Mouse (Mus musculus) right cerebral cortex, adult 18-20 months (tissue): Measurements from ENCODE around the gene Hectd2.

Experiments
- DNase-seq: peaks from one replicate; pipeline ENCODE4 v3.0.0; 2022; ENCODE audit warnings: mixed read lengths

Gene Hectd2

GRCm38 (mm10) chr19:36564396-36564795, 10.0 kb downstream of the Hectd2 start:
- DNase-seq = peak; percentile 59

DNA sequence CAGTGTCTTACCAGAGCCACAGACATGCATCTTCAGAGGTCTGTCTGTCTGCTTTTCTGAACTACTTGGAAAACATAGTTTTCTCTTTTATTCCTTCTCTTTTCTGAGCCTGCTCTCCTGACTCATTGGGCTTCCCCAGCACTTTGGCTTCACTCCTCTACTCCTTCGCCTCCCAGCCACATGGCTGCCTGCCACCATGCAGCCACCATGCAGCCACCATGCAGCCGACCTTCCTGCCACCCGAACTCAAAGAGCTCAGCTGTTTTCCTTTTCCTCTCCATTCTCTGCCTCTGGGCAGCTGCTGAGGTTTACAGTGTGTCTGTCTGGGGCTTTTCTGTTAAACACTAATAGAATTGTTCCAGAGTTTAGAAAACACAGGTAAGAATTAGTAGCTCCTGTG, 19.5 kb downstream of the Hectd2 start:
- no peak for DNase-seq

- peak; percentile 34 for DNase-seq
These were observed 20.7 kb downstream of the Hectd2 start for GRCm38 (mm10) chr19:36575159-36575558.

- no peak for DNase-seq
These were observed 26.4 kb downstream of the Hectd2 start for GRCm38 (mm10) chr19:36580874-36581273.

DNA sequence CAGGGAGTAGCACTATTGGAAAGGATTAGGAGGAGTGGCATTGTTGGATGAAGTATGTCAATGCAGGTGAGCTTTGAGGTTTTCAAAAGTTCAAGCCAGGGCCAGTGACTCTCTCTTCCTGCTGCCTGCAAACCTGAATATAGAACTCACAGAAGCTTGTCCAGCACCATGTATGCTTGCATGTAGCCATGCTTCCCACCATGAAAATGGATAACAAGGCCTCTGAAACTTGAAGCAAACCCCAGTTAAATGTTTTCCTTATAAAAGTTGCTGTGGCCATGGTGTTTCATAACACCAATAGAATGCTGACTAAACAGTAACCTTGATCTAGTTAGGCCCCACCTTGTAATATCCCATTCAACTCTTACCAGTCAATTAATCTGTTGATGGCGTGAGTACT, 27.7 kb downstream of the Hectd2 start:
- DNase-seq = no peak

DNA sequence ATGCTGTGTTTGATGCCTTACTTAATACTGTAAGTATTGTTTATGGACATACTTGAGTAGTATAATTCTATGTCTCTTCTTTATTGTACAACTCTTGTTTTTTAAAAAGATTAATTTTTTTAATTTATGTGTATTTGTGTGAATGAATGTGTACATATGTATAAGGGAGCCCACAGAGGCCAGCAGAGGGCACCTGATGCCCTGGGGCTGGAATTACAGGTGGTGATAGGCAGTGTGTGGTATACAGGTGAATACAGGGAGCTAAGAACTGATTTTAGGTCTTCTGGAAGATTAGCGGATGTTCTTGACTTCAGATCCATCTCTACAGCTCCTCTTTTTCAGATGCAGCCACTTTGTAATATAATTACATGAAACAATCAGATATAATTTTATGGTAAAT, 31.1 kb downstream of the Hectd2 start:
- DNase-seq = no peak

DNA sequence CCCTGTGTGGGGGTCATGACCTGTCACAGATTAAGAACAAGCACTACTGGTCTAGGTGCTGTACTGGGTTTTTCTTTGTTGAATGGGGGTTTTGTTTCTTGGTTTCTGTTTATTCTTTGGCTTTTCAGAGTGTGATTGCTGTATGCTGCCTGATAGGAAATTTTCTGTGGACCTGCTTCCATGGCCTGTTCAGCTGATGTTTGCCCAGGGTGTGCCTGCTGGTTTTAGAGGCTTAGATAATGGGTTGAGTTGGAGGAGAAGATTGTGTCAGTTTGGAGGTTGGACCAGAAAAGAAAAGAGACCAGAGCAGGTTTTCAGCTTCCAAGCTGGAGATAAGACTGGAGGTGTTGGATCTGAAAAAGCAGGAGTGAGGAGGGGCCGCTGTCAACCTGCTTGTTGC, 40.0 kb downstream of the Hectd2 start:
- DNase-seq = no peak

DNA sequence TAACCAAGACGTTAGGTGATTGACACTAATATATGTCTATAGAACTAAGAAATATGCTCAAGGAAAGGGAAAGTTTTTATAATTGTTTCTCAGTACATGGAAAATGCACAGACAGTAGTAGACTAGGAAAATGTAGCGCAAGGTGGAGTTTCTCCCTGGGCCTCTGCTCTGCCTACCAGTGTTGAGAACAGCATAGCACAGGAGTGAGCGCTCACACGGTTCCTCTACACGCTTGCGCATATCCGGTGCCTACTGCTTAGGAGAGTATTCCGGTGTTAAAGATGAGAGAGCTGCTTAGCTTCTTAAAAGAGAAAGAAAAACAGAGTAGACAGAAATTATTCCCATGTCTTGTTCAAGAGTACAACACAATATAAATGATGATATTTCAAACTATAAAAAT, 47.4 kb downstream of the Hectd2 start:
- no peak for DNase-seq

- DNase-seq = no peak
These were observed 48.3 kb downstream of the Hectd2 start for GRCm38 (mm10) chr19:36602535-36603312.

GRCm38 (mm10) chr19:36606270-36606669, 51.8 kb downstream of the Hectd2 start:
- DNase-seq = no peak

DNA sequence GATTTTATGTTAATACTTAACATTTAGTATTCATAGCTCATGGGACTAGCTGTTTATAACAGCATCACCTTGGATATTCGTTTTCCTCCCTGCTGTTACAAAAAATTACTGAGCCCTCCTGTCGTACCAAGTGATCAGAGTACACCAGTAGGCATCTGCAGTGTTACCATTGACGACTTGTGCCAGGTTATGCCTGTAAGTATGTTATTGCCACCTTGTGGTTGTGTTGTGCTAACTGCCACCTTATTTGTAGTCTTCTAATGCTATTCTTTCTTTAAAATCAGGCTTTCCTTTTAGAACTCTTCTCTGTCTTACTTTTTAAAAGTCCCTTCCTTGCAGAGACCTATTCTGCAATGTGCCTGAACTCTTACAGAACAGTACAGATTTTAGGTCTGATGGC, 54.8 kb downstream of the Hectd2 start:
- peak; percentile 7 for DNase-seq

GRCm38 (mm10) chr19:36610309-36610708, 55.9 kb downstream of the Hectd2 start:
- DNase-seq = no peak

- no peak for DNase-seq
These were observed 71.5 kb downstream of the Hectd2 start for GRCm38 (mm10) chr19:36625906-36626305.

- no peak for DNase-seq
These were observed 72.4 kb downstream of the Hectd2 start for GRCm38 (mm10) chr19:36626881-36627280.

DNA sequence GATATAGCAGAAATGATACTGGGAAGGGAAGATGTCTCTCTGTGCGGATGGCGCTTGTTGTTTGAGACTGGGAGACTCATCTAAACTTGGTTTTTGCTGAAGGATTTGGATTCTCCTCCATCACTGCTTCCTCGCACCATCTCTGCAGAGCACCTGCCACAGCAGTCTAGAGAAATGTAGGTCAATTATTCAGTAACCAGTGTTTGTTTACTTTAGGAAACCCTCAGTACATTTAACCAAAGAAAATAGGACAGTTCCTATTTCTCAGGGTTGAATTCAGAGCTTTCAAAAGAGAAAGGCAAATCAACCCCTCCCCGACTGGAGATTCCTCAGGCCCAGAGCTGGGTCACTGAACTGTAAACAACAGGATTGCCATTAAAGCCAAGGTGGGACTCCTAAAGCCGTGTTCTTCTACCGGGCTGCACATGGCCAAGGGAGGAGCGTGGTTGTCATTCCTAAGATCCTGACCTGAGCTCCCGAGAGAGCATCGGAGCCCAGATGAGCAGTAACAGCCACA, 75.0 kb downstream of the Hectd2 start:
- DNase-seq = no peak

DNA sequence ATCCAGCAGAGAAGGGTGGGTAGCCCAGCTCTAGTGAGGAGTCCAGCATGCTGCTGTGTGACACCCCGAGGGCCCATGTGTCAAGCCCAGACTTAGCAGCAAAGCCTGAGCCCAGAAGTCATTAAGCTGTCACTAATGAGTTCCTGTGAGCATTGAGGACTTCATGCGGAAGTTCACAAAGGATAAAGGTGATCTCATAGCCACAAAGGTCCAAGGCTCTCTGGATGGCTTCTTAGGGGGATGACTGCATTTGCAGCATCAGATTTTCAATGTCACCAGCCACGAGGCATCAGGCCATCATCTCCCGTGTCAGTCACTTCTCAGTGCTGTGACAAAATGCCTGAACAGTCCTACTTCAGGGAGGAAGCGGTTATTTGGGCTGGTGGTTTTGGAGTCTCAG, 75.9 kb downstream of the Hectd2 start:
- DNase-seq = no peak

GRCm38 (mm10) chr19:36634771-36635170, 80.3 kb downstream of the Hectd2 start:
- DNase-seq = no peak

DNA sequence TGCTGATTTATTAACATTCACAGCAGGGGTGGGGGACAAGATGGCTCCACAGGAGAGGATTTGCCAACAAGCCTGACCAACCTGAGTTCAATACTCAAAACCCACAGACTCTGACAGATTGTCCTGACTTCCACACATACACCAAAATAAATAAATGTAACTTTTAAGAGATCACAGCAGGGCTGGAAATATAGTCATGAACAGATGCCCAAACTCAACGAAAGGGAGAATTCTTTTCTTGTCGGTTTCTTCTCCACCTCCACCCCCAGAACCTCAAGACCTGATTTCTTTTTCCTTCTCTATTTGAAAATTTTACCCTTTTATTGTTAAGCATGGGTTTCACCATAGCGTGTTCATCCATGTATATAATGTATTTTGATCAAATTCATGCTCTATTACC, 82.8 kb downstream of the Hectd2 start:
- no peak for DNase-seq

DNA sequence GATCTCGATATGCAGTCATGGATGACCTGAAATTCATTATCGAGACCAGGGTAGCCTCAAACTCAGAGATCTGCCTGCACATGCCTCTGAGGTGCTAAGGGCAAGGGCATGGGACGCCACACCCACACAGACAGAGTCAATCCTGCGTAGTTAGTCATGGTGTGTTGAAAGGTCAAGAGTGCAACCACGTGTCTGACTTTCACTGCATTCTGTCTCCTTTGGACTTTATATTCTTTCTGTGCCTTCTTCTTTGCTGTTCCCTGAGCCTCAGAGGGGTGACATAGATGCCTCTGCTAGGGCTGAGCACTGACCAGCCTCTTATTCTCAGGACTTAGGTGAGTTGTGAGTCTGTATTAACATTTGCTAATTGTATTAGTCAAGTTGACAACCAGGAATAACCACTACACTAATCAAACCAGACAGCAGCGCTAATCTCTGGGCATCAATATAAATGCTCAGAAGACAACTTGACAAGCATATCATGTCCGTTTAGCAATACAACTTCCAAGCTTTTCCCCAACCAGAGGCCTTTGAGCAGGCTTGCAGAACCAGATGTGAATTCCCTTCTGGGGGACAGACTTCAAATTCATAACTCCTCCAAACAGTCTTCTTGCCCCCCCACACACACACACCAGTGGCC, 83.6 kb downstream of the Hectd2 start:
- no peak for DNase-seq

DNA sequence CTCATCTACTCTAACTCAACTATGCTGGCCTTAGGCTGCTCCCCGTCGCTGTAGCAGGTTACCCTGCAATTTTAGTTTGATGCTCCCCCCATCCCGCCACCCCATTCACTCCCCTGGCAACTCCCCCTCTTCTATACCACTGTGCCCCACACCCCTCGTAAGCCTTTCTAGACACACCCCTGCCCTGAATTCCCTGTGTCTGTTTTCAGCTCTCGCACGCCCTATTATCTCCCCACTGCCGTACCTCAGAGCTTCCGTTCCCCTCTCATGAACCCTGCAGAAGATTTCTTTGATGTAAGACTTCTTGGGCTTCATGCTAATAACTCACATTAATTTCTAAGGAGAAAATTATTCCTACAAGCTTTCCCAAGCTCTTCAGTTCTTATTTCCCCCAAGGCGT, 84.6 kb downstream of the Hectd2 start:
- no peak for DNase-seq

GRCm38 (mm10) chr19:36641128-36641527, 86.7 kb downstream of the Hectd2 start:
- DNase-seq = peak; percentile 52

DNA sequence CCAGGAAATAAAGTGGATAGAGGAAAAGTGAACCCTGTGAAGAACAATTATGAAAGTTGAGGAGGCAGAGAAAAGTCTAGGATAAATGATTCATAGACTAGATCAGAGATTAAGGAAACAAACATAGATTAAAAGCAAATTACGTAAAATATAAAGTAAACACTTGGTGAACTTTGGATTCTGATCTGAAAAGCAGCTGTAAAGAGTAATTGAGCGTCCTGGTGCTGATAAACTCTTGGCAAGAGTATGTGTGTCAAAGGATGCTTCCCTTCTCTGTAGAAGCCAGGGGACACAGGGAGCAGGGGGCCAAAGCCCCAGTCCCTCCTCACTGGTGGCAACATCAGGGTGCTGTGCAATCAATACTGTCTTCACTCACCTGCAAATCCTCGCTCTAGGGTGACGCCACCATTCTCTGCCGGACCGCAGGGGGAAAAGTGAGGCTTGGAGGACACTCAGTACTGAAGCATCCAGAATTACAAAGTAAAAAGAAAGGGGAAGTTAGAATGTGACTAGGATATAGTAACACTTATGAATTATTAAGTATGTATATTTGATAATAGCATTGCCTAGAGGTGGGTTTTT, 91.0 kb downstream of the Hectd2 start:
- DNase-seq = no peak

DNA sequence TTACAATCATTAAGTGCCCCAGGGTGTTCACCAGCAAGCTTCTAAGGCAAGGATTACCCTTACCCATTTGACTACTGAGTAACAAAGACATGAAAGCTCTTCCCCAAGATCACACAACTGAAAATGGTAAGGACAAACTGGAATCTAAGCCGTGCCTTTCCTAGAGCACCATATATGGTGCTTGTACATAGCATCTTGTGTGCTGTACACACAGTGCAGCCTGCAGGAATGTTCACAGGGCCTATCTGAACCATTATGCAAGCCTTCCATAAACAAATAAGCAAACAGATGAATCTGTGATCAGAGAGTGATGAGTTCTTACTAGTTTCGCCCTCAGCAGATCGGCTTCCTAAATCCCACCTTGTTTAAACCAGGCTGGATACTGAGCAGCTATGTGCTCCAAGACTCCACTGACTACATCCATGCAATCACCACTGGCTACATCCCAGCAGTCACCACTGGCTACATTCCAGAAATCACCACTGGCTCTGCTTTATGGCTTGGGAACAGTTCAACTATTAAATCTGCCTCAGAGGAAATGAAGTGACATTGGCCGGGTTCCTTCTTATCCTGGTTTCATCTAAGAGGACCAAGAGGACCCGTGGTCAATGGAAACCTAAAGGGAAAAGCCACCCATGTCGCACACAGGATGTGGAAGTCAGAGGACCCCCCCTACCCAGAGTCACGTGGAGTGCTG, 91.8 kb downstream of the Hectd2 start:
- no peak for DNase-seq
